9 mouse cellular contexts compared by ENCODE assay signal in genomic region chr11:86944539-86944938, GRCm38 (mm10). TPM values are rescaled to one million over a fixed set of nuclear protein-coding genes. Genes with fewer than 3 reads are reported as not detected.
DNase-seq lines count a peak whose midpoint lies in the region; TF ChIP-seq lines count a peak whose summit lies in the region.
"Had no signal": no experiment of that assay in that cellular context is flagged by ENCODE, and none has a peak within 500 bp of the region (broad histone marks: within the 10 kb centered on the region; RNA-seq: fewer than 3 reads in every experiment).

No protein-coding gene starts in this region.

- no peak for TF ChIP-seq CTCF in gastrocnemius, adult 2 months (IDR thresholded peaks at IDR 0.05)

- peaks cover 18% of the 10 kb centered on the region; the same call in 1 of the 2 replicates for H3K36me3 ChIP-seq in limb, embryonic 10.5 days

- 81% methylated on average over 8 of the region's 8 CpGs for WGBS in limb, embryonic 10.5 days

- H3K9me3 ChIP-seq in limb, embryonic 10.5 days (replicated peaks), result no peaks in the 10 kb centered on the region

- no peak for DNase-seq in gastrocnemius, adult 2 months
- no peak for DNase-seq in gastrocnemius, postnatal 36 days
- peak; percentile 47 for DNase-seq in urinary bladder, postnatal 14 days (ENCODE audit: low spot score)
- no peak for DNase-seq in urinary bladder, adult 2 months (ENCODE audit: low spot score)
- peak; percentile 57 to 84 for DNase-seq in left cerebral cortex, adult 9 months (ENCODE audit: low spot score in 2 of 2)
- DNase-seq in kidney, adult 9 months, result no peak
- no peak for DNase-seq in limb, embryonic 10.5 days (ENCODE audit: low spot score)
- no peak for DNase-seq in ovary, adult 18-20 months (ENCODE audit: low spot score)
- DNase-seq: embryo, embryonic 11 days had no signal

- H3K4me1 ChIP-seq in limb, embryonic 10.5 days, result peaks cover 10% of the 10 kb centered on the region

- intact Hi-C loops in gastrocnemius, adult 2 months (cut with DNase I), result no loop called here
- intact Hi-C loops in gastrocnemius, postnatal 36 days (cut with DNase I), result no loop called here

- H3K27ac ChIP-seq in gastrocnemius, adult 2 months, result peak overlapping the region; percentile 54
- H3K27ac ChIP-seq in limb, embryonic 10.5 days, result no peak overlapping the region

- H3K27me3 ChIP-seq in limb, embryonic 10.5 days (ENCODE audit: low read depth, poor library complexity, severe bottlenecking), result no peaks in the 10 kb centered on the region

- H3K4me3 ChIP-seq in gastrocnemius, adult 2 months, result no peak overlapping the region
- no peak overlapping the region for H3K4me3 ChIP-seq in limb, embryonic 10.5 days

RNA-seq across cellular contexts. Expression of gene Ypel2, which starts 49.0 kb away (rescaled TPM):
- total RNA-seq in gastrocnemius, adult 2 months (2021), result 10 to 100 TPM in 1 of 2 experiments, 1 to 10 TPM in 1; 4.5 to 11.6 TPM
- 1 to 10 TPM; 4.1 to 4.8 TPM for total RNA-seq in gastrocnemius, postnatal 36 days (2021)
- 21.6 and 21.8 TPM in 2 replicates for polyA plus RNA-seq in urinary bladder, adult 2 months (2012; rRNA removed)
- polyA plus RNA-seq in limb, embryonic 10.5 days (2016; fragmentation: Nextera tagmentation; extraction: Ambion mirVana), result 3.0 and 5.5 TPM in 2 replicates

Comparison
In these comparisons a context has a peak if more than half of its experiments do, and no peak if none do; other contexts are left out.
1. DNase-seq: peak in urinary bladder, postnatal 14 days (single experiment) and left cerebral cortex, adult 9 months (2 of 2); none in gastrocnemius, adult 2 months (single experiment), gastrocnemius, postnatal 36 days (0 of 2), urinary bladder, adult 2 months (single experiment), kidney, adult 9 months (single experiment), limb, embryonic 10.5 days (single experiment) and ovary, adult 18-20 months (single experiment).